Mouse (Mus musculus) lung, postnatal 14 days (tissue): ENCODE measurements around the gene Dusp22.

Experiments used
- DNase-seq: peaks from one replicate; pipeline ENCODE4 v3.0.0; 2021

Dusp22 gene

GRCm38 (mm10) chr13:30752581-30753187, 92.9 kb downstream of the Dusp22 start:
- no peak for DNase-seq

DNA sequence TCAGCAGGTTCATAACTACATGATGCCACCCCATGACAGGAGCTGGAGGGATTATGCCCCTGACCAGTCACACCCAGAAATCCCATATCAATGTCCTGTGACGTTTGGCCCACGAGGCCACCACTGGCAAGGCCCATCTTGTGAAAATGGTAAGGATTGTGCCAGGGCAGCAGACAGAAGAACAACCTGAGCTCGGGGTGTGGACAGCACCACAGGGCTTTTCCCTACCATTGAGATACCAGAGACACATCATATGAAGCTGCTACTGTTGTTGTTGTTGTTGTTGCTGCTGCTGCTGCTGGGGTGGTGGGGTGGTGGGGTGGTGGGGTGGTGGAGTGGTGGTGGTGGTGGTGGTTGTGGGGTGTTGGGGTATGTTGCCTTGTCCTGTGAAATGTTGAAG, 93.6 kb downstream of the Dusp22 start:
- DNase-seq: no peak

GRCm38 (mm10) chr13:30754066-30754465, 94.3 kb downstream of the Dusp22 start:
- no peak for DNase-seq

GRCm38 (mm10) chr13:30754825-30755476, 95.2 kb downstream of the Dusp22 start:
- DNase-seq: no peak

DNA sequence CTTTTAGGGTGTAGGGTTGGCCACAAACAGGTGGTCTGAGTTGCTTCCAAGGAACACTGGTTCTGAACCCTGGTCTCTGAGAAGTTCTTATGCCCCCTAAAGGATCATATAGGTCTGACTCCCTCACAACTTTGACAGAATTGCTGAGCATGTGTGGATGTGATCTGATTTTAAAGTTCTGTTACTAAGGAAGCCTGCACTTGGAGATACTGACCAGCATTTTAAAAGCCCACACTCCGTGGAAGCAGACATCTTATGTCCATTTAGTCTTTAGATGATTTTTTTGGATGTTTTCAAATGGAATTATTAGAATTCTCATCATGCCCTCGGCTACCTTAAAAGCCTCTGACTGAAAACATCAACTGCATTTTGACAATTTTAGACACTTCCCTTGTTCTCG, 95.8 kb downstream of the Dusp22 start:
- DNase-seq: no peak

- no peak for DNase-seq
These were observed 96.3 kb downstream of the Dusp22 start for GRCm38 (mm10) chr13:30755998-30756639.

- no peak for DNase-seq
These were observed 97.6 kb downstream of the Dusp22 start for GRCm38 (mm10) chr13:30757264-30757900.

DNA sequence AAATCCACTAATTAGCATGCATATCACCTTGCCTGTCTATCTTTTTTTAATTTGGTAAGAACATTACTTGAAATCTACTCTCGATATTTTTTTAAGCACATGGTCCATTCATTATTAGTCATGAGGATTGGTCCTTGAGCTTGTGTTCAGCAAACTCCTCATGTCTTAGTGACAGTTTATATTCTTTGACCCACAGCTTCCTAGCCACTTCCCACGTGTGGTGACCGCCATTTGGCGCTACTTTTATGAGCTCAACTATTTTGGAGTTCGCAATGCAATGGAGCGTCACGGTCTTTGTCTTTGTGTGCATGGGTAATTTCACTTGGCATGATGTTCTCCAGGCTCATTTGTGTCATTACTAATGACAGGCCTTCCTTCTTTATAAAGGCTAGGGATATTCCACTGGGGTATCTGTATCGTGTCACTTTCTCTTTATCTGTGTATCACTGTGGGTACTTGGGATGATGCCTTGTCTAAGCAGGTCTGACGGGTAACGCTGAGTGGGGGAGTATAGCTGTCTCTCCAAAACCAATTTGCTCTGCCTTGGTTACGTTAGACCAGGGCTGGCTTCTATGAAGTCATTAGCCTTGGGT, 99.1 kb downstream of the Dusp22 start:
- DNase-seq: no peak

GRCm38 (mm10) chr13:30760374-30761090, 100.7 kb downstream of the Dusp22 start:
- DNase-seq: no peak
